Mouse (Mus musculus): Measurements from ENCODE around the gene Nkd1. TPM values are rescaled to one million over a fixed set of nuclear protein-coding genes. Genes with fewer than 3 reads are reported as not detected.
A peak's percentile ranks its signal among the peaks of the same experiment; 100 is the strongest.

The Nkd1 gene
- total RNA-seq, 4 experiments from 2014 or later = 0.97 to 1.5 (median 1.4) TPM

DNA sequence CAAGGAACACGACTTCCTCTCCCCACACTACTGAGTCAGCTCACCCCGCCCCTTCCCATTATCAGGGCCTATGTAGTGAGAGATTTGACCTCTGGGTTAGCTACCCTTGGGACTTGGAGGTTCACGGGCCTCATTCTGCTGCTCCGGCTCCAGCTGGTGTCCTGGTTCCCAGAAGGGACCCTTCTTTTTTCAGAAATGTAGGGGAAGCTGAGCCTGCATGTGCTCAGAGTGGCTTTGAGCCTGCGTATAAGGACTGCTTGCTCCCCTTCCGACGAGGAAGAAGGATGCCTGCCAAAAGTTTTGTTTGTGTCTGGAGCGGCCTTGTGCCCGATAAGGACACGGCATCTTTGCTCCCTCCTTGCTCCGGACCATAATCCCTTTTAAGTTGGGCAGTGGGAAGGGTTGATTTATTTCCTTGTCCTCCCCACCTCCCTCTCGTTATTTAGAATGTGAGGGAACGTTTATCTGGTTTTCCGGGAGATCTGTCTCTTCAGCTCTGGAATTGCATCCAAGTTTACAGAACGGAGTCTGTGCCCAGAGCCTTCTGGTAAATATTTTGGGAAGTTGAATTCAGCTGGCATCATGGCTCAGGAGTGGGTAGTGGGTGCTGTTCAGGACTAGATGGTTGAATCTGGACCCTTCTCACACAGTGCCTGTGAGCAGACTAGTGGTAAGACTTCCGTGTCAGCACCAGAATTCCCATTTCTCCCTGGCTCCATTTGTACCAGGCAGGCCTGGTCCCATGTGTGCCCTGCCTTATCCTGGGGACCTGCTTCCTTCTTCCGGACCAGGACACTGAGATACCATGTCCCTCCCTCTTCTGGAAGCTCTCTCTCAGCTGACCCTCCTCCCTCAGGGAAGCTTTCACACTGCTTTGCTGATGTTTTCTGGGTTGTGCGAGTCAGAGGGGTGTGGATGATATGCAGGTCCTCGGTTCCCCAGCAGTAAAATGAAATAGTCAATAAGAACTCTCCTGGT is 17.1 kb downstream of the Nkd1 start:
- no peak for DNase-seq (ENCODE audit: low spot score in 2 of 2)

GRCm38 (mm10) chr8:88538976-88539371 is 17.8 kb downstream of the Nkd1 start:
- no peak for DNase-seq (ENCODE audit: low spot score in 2 of 2)

DNA sequence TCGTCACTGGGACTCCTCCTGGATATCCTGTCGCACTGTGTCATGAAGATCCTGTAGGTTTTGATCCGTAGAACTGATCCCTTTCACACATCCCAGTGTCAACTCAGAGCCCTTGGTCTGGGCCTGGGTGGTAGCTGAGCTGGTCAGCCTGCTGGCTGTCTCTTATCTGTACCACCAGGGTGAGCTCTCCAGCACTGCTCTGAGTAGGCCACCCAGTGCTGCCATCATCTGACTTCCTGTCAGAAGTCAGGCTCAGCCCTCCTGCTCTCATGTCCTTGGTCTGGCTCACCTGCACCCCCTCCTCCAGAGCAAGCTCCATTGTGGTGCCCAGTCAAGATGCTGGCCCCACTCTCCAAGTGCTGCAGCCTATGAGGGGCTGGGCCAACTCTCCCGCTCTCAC is 18.8 kb downstream of the Nkd1 start:
- no peak for DNase-seq (ENCODE audit: low spot score in 2 of 2)

DNA sequence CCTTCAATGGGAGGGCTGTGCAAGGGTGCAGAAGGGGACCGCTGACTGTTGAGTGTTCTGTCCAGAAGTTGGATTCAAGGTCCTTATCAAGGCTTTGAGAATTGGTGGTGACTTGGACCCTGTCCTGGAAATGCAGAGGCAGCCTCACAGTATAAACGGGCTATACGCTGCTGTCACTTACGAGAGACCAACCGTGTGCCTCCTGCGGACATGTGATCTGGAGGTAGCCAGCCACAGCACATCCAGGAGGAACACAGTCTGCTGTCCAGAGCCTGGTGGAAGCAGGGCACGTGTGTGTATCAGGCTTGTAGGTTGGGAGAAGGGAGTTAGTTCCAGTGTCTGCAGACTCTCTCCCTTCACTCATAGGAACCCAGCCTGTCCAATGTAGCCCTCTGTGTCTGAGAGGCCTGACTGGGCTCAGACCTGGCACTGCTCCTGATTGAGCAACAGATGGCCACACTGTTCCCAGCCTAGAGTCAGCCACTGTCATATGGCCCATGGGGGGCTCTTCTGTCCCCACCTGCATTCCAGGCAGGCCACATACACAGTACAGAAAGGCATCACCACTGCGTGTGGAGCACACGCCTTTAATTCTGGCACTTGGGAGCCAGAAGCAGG is 21.6 kb downstream of the Nkd1 start:
- no peak for DNase-seq (ENCODE audit: low spot score in 2 of 2)

GRCm38 (mm10) chr8:88544677-88545076 is 23.5 kb downstream of the Nkd1 start:
- no peak for DNase-seq (ENCODE audit: low spot score in 2 of 2)

DNA sequence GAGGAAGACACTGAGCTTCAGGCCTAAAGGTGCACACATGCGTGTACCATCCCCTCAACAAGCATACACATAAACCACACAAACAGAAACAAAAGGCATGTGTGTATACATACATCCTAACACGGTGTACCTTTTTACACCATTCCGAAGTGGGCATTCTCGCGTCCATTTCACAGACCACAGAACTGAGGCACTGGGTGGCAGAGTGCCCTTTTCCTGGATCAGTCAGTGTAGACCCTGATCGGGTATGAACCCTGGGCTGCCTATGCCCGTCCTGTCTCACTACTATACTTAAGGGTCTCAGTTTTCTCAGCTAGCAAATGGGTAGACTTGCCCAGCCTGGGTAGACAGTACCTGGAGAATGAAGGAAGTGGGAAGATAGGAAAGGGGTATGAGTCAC is 24.3 kb downstream of the Nkd1 start:
- no peak for DNase-seq (ENCODE audit: low spot score in 2 of 2)

GRCm38 (mm10) chr8:88546032-88546732 is 25.0 kb downstream of the Nkd1 start:
- DNase-seq (ENCODE audit: low spot score in 2 of 2) = no peak

DNA sequence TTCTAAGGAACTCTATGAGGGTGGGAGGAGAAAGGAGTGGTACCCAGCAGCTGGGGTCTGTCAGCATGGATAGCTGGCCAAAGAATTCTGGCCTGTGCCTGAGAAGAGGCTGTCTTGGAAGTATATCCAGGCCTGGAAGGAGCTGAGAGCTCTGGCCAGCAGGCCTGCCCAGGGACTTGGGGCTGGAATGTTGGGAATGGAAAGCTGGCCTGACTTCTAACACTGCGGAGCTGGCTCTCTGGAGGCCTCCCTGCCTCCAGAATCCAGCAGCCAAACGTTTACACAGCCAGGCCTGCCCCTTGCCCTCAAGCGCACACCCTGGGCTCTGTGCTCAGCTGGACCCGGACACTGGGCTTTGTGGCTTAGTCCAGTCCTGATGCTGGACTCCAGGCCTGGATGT is 34.5 kb downstream of the Nkd1 start:
- DNase-seq (ENCODE audit: low spot score in 2 of 2) = peak; percentile 59 to 71

- DNase-seq (ENCODE audit: low spot score in 2 of 2) = no peak
These were observed 38.9 kb downstream of the Nkd1 start for GRCm38 (mm10) chr8:88559985-88560473.

DNA sequence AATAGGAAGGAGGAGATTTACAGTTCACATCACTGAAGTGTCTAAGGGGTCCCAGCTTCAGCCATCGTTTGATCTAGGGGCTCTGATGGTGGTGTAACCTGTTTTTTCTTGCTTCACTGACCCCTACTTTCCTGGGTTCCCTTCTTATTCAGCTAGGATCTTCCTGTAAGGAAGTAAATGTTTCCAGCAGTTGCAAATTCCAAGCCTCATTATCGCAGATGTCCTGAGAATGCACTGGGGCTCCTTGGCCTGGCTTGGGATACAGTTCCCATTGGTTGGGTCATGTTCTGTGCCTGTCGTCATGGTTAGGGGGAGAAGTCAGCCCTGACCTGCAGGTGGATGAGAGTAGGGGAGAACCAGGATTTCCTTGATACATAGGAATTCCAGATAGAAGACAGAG is 40.2 kb downstream of the Nkd1 start:
- DNase-seq (ENCODE audit: low spot score in 2 of 2) = no peak

DNA sequence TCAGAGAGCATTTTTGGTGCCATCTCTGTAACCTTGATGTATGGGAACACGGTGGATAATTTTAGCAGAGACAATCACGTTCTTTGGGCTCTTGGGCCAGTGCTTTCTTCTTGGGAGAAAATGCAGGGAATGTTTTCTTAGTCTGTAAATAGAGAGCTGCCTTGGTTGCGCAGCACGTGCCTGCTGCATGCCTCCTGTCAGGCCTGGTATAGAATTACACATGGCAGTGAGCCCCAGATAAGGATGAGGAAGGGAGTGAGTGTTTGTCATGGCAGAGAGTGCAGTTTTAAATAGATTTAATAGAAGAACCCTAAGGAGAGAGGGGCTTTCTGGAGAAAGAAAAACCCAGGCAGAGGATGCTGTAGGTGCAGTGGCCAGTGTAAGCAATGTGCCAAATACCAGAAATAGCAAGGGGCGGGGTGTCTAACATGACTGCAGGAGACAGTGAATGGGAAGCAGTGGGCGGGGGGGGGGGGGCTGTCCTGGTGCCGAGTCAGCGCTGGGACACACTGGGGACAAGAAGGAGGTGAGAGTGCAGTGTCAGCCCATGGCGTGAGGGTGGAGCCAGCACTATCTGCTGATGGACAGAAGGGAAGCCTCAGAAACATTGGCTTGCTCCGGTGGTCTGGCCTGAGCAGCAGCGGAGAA is 43.2 kb downstream of the Nkd1 start:
- no peak for DNase-seq (ENCODE audit: low spot score in 2 of 2)

GRCm38 (mm10) chr8:88566119-88566518 is 45.0 kb downstream of the Nkd1 start:
- no peak for DNase-seq (ENCODE audit: low spot score in 2 of 2)

GRCm38 (mm10) chr8:88567314-88568121 is 46.4 kb downstream of the Nkd1 start:
- no peak for DNase-seq (ENCODE audit: low spot score in 2 of 2)

DNA sequence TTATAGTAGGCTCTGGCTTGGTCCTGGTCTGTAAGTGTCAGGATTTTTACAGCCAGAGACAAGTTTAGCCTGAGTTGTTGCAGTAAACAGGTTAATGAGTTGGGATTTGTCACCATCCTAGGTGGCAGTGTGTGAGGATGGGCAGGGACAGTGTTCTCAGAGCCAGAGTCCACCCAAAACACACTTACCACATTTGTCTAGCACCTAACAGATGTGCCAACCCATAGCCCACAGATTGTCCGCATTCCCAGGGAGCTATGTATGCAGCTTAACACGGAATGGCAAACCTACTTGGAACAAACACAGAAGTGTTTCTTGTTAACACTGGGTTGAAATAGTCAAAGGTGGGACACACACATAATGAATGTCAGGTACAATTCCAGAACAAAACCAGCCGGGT is 47.1 kb downstream of the Nkd1 start:
- no peak for DNase-seq (ENCODE audit: low spot score in 2 of 2)

- no peak for DNase-seq (ENCODE audit: low spot score in 2 of 2)
These were observed 48.2 kb downstream of the Nkd1 start for GRCm38 (mm10) chr8:88569366-88569765.

GRCm38 (mm10) chr8:88570293-88570998 is 49.3 kb downstream of the Nkd1 start:
- DNase-seq (ENCODE audit: low spot score in 2 of 2) = no peak

DNA sequence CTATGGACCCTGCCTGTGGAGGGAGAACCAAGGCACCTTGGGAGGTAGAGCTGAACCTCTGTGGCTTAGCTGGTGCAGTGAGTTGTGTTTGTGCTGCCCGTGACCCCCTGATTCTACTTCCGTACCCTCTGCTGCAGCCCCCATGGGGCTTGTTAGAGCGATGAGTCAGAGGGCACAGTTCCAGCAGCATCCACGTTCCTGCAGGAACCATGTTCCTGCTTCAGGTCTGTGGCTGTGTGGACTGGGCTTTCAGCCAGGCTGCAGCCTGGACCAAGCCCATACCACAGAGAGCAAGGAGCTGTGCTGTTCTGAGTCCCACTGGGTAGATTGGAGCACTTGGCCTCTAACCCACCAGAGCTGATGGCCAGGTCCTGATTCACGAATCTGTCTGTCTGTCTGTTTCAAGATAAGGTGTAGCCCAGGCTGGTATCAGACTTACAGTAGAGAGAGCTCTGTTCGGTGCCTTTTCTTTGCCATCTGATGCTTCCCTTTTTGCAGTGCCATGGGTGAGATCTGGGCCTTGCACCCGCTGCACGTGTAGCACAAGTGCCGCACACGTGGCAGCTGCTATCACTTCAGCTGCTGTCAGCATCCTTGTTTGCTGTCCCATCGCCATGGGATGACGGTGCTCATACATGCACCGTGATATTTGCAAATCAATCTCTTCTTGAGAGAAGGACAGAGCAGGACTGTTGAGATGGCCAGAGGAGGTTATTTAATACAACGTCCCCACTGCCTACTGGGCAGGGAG is 50.5 kb downstream of the Nkd1 start:
- no peak for DNase-seq (ENCODE audit: low spot score in 2 of 2)

- no peak for DNase-seq (ENCODE audit: low spot score in 2 of 2)
These were observed 51.2 kb downstream of the Nkd1 start for GRCm38 (mm10) chr8:88572185-88572909.

Measured in gastrocnemius, adult 8-10 months (tissue).